Mouse (Mus musculus): ENCODE measurements at regions not wholly inside any gene's neighbourhood (a gene's known extent, or its start where the extent isn't known, plus 50 kb on each side); places are given as distances from the start of the nearest gene placed in this dataset.

DNA sequence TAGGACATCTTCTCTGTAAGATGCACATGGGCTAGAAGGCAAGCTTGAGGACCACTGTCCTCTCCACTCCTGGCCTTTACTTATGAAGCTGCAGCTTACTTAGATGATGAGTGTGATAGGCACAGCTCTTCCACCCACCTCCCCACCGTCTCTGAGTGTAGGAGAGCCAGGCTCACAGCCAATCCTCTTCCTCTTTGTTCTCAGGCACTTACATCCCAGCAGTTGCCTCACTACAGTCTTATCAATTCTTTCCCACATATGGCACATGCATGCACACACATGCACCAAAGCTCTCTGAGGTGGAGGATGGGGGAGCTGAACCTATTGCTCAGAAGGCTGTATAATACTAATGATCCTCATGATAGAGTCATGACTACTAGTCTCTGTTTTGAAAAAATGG is 72.1 kb upstream of the Picalm start:
- H3K4me1 ChIP-seq (ENCODE audit: control insufficient read depth, insufficient read depth, low read length), result peaks cover 8% of the 10 kb centered on the region
- no peak overlapping the region for H3K4me3 ChIP-seq (ENCODE audit: insufficient read depth, low read length)
- TF ChIP-seq CTCF (IDR thresholded peaks at IDR 0.05; ENCODE audit: borderline replicate concordance, insufficient read depth, low read length), result no peak
- no peak for TF ChIP-seq POLR2A (IDR thresholded peaks at IDR 0.05; ENCODE audit: low read depth, low read length)
- H3K27ac ChIP-seq (ENCODE audit: insufficient read depth, low read length), result no peak overlapping the region

DNA sequence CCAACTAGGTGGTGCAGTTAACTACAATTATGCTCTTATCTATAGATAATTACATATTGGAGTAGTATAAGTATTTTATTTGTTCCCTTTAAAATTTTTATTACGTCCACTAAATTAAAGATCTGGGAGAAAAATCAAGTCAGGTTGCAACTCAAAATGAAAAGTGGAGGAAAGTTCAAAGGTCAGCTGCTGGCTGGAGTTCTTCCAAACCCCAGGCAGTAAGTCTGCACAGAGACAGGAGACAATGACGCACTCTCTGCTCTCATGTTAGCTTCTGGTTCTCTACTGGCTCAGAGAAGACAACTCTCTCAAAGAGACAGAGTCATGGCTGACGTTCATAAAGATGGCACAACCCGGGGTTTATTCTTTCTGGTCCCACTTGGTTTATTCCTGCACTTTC is 71.4 kb upstream of the Picalm start:
- no peak for TF ChIP-seq POLR2A (IDR thresholded peaks at IDR 0.05; ENCODE audit: low read depth, low read length)
- no peak for TF ChIP-seq CTCF (IDR thresholded peaks at IDR 0.05; ENCODE audit: borderline replicate concordance, insufficient read depth, low read length)
- Histone ChIP-seq H3K27ac (ENCODE audit: insufficient read depth, low read length) (no peak overlapping the region), H3K4me1 (ENCODE audit: control insufficient read depth, insufficient read depth, low read length) (peaks cover 8% of the 10 kb centered on the region), H3K4me3 (ENCODE audit: insufficient read depth, low read length) (no peak overlapping the region)

GRCm38 (mm10) chr7:90059249-90059628 is 70.8 kb upstream of the Picalm start:
- no peak overlapping the region for H3K4me3 ChIP-seq (ENCODE audit: insufficient read depth, low read length)
- TF ChIP-seq CTCF (IDR thresholded peaks at IDR 0.05; ENCODE audit: borderline replicate concordance, insufficient read depth, low read length) (no peak), POLR2A (IDR thresholded peaks at IDR 0.05; ENCODE audit: low read depth, low read length) (no peak)
- peak overlapping the region; percentile 85 for H3K27ac ChIP-seq (ENCODE audit: insufficient read depth, low read length)
- H3K4me1 ChIP-seq (ENCODE audit: control insufficient read depth, insufficient read depth, low read length), result peaks cover 8% of the 10 kb centered on the region

GRCm38 (mm10) chr7:90059629-90060301 is 70.2 kb upstream of the Picalm start:
- H3K4me1 ChIP-seq (ENCODE audit: control insufficient read depth, insufficient read depth, low read length), result peaks cover 8% of the 10 kb centered on the region
- no peak overlapping the region for H3K4me3 ChIP-seq (ENCODE audit: insufficient read depth, low read length)
- peak overlapping the region; percentile 85 for H3K27ac ChIP-seq (ENCODE audit: insufficient read depth, low read length)
- TF ChIP-seq POLR2A (IDR thresholded peaks at IDR 0.05; ENCODE audit: low read depth, low read length) (0 out of 2 replicates have a peak, but pooled peaks have one; percentile 11), CTCF (IDR thresholded peaks at IDR 0.05; ENCODE audit: borderline replicate concordance, insufficient read depth, low read length) (no peak)

GRCm38 (mm10) chr7:90060343-90061175 is 69.5 kb upstream of the Picalm start:
- Histone ChIP-seq H3K27ac (ENCODE audit: insufficient read depth, low read length) (peak overlapping the region; percentile 85), H3K4me3 (ENCODE audit: insufficient read depth, low read length) (no peak overlapping the region), H3K4me1 (ENCODE audit: control insufficient read depth, insufficient read depth, low read length) (peaks cover 8% of the 10 kb centered on the region)
- TF ChIP-seq CTCF (IDR thresholded peaks at IDR 0.05; ENCODE audit: borderline replicate concordance, insufficient read depth, low read length), result no peak
- no peak for TF ChIP-seq POLR2A (IDR thresholded peaks at IDR 0.05; ENCODE audit: low read depth, low read length)

DNA sequence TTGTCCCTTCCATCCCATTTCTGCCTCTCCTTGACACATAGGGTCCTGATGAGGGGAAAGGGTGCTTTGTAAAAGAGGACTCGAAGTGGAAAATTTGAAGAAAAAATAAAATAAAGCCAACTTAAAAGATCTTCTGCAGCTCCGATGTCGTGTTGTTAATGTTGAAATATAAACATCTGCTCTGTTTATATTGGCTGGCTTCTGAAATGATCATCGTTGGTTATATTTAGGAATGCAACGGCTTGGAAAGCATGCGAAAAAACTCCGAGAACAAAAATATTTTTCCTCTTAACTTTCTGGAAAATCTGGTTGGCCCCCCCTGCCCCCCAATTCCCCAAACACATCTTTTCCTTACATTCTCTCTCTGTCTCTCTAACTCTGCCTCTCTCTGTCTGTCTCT is 68.3 kb upstream of the Picalm start:
- TF ChIP-seq POLR2A (IDR thresholded peaks at IDR 0.05; ENCODE audit: low read depth, low read length) (no peak), CTCF (IDR thresholded peaks at IDR 0.05; ENCODE audit: borderline replicate concordance, insufficient read depth, low read length) (no peak)
- no peak overlapping the region for H3K4me3 ChIP-seq (ENCODE audit: insufficient read depth, low read length)
- H3K27ac ChIP-seq (ENCODE audit: insufficient read depth, low read length), result peak overlapping the region; percentile 85
- peaks cover 8% of the 10 kb centered on the region for H3K4me1 ChIP-seq (ENCODE audit: control insufficient read depth, insufficient read depth, low read length)

DNA sequence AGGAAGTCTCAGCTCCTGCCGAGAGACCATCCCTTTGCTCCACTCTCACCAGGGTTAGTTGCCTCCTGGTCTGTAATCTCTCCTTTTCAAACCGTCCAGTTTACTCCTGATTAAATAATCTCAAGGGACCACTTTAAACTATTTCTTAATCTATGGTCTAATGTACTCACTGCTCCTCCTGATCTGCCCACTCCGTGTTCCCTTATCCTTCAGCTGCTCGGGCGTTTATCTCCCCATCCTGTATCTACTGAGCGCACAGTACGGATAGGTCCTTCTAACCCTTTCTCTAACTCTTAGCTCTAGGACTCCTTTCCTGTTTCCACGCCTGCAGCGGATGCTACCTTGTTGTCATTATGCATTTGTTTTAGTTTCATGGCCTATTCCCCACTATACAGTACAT is 67.1 kb upstream of the Picalm start:
- H3K27ac ChIP-seq (ENCODE audit: insufficient read depth, low read length), result no peak overlapping the region

GRCm38 (mm10) chr7:90064198-90064597 is 65.8 kb upstream of the Picalm start:
- H3K4me3 ChIP-seq (ENCODE audit: insufficient read depth, low read length), result no peak overlapping the region
- TF ChIP-seq CTCF (IDR thresholded peaks at IDR 0.05; ENCODE audit: borderline replicate concordance, insufficient read depth, low read length) (no peak), POLR2A (IDR thresholded peaks at IDR 0.05; ENCODE audit: low read depth, low read length) (no peak)

More for the DNA sequence above, 67.1 kb upstream of the Picalm start:
- Histone ChIP-seq H3K4me3 (ENCODE audit: insufficient read depth, low read length) (no peak overlapping the region), H3K4me1 (ENCODE audit: control insufficient read depth, insufficient read depth, low read length) (peaks cover 8% of the 10 kb centered on the region)
- TF ChIP-seq POLR2A (IDR thresholded peaks at IDR 0.05; ENCODE audit: low read depth, low read length) (no peak), CTCF (IDR thresholded peaks at IDR 0.05; ENCODE audit: borderline replicate concordance, insufficient read depth, low read length) (no peak)

GRCm38 (mm10) chr7:90065269-90065955 is 64.6 kb upstream of the Picalm start:
- Histone ChIP-seq H3K4me1 (ENCODE audit: control insufficient read depth, insufficient read depth, low read length) (peaks cover 6% of the 10 kb centered on the region; the same call in 1 of the 2 replicates), H3K27ac (ENCODE audit: insufficient read depth, low read length) (no peak overlapping the region), H3K4me3 (ENCODE audit: insufficient read depth, low read length) (no peak overlapping the region)
- TF ChIP-seq CTCF (IDR thresholded peaks at IDR 0.05; ENCODE audit: borderline replicate concordance, insufficient read depth, low read length), result no peak
- no peak for TF ChIP-seq POLR2A (IDR thresholded peaks at IDR 0.05; ENCODE audit: low read depth, low read length)

More at GRCm38 (mm10) chr7:90064198-90064597, 65.8 kb upstream of the Picalm start:
- Histone ChIP-seq H3K27ac (ENCODE audit: insufficient read depth, low read length) (no peak overlapping the region), H3K4me1 (ENCODE audit: control insufficient read depth, insufficient read depth, low read length) (peaks cover 7% of the 10 kb centered on the region)
